Mouse (Mus musculus): Measurements from ENCODE around the gene Zdhhc17. TPM values are rescaled to one million over a fixed set of nuclear protein-coding genes. Genes with fewer than 3 reads are reported as not detected.

Gene Zdhhc17
- total RNA-seq, 2 experiments from 2014 or later, result 87.8 to 89.5 TPM

DNA sequence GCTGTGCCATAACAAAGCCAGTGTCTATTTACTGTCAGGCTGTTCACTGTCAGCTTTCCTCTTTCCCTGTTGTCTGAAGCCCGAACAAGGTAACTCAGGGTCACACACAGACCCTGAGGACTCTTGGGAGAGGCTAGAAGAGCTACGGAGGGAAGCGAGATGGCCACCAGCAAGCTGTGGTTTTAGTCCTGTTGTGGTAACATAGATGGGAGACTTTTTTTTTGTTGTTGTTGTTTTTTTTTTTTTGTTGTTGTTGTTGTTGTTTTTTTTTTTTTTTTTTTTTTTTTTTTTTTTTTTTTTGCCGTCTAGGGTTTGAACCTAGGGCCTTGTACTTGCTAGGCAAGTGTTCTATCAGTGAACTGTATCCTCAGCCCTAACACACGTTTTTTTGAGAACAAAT, 76.4 kb downstream of the Zdhhc17 start:
- intact Hi-C loops (cut with DNase I), result no loop called here
- no peak for DNase-seq (ENCODE audit: low spot score in 2 of 2)

DNA sequence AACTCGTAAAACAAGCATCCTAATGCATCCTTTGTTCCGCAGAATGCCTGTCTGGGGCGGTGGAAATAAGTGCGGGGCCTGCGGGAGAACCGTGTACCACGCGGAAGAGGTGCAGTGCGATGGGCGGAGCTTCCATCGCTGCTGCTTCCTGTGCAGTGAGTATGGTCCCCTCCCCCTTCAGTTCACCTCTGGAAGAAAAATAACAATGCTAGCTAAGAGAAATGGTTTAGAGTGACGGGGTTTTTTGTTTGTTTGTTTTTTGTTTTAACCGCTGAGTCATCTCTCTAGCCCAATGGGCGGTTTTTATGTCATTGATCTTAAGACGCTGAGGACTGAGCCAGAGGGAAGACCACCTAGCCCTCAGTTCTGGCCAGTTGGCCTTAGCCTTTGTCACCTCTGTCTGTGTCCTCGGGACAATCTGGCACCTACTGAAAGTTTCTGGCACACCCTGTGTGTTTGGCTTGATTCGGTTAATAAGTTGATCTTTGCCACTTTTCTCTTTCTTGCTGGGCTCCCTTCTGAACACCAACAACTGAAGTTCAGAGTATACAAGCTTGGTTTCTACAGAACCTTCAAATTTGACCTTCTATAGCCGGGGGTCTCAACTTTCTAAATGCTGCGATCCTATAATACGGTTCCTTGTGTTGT, 77.9 kb downstream of the Zdhhc17 start:
- intact Hi-C loops (cut with DNase I), result no loop called here
- DNase-seq (ENCODE audit: low spot score in 2 of 2), result peak in 1 of 2 experiments; percentile 31

- intact Hi-C loops (cut with DNase I), result no loop called here
- DNase-seq (ENCODE audit: low spot score in 2 of 2), result peak in 1 of 2 experiments; percentile 42
Observed at GRCm38 (mm10) chr10:110931161-110931912, 78.6 kb downstream of the Zdhhc17 start.

DNA sequence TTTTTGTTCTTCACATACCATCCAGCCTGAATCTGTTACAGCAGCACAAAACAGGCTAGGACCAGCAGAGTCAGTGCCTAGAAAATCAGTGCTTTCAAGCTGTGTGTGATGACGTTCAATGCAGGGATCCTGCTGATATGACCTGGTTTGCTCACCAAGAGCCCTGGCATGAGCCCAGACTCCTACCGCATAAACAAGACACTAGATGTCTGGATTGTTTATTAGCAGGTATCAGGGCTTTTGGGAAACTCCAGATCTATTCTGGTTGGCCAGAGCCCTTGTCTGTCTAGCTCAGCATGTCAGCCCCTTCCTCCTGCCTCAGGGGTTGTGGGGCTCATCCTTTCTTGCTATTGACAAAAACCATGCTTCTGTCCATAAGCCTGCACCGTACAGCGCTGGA, 80.2 kb downstream of the Zdhhc17 start:
- intact Hi-C loops (cut with DNase I), result no loop called here
- DNase-seq (ENCODE audit: low spot score in 2 of 2), result no peak

GRCm38 (mm10) chr10:110927491-110927890, 82.4 kb downstream of the Zdhhc17 start:
- intact Hi-C loops (cut with DNase I), result no loop called here
- DNase-seq (ENCODE audit: low spot score in 2 of 2), result peak in 1 of 2 experiments; percentile 39

DNA sequence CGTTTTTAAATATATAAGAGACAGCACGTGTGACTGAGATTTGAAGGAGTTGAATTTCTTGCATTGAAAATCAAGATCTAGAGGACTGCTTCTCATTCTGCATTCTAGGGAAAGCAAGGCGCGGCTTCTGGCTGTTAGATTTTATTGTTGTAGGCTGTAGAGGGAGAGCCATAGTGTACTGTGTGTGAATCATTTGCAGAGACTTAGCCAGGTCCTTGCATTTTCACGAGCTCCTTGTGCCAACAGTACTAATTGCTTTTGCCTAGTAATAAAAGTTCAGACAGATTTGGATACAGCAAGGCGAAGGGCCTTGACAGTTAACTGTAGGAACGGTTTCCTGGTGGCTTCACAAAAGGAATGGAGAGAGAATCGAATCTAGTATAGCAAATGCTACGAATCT, 87.3 kb downstream of the Zdhhc17 start:
- DNase-seq (ENCODE audit: low spot score in 2 of 2), result no peak
- intact Hi-C loops (cut with DNase I), result no loop called here

- DNase-seq (ENCODE audit: low spot score in 2 of 2), result no peak
- intact Hi-C loops (cut with DNase I), result no loop called here
Observed at GRCm38 (mm10) chr10:110921890-110922289, 88.0 kb downstream of the Zdhhc17 start.

DNA sequence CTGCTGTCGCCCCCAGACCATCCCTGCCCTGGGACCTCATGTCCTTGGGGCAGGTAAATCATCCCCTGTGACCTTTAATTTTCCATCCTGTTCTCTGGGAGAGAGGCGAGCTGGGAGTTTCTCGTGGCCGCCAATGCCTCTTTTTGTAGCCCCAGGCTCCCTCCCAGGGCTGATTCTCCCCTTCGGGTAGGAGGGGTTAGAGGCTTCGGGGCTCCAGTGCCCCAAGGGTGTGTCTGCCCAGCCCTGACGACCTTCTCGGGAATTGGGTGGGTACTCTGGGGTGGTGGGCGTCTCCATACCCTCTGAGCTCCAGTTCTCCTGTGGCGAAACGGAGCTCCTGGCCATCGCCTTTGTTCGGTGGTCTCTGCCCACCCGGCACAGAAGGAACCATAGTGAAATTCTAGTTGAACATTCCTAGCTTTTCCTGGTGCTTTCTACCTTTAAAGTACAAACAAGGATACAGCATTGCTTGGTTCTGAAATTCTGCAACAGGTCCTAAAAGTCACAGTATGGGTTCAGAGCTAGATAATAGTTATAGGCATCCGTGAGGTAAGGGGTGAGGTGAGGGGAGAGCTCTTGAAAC, 89.5 kb downstream of the Zdhhc17 start:
- no peak for DNase-seq (ENCODE audit: low spot score in 2 of 2)
- intact Hi-C loops (cut with DNase I), result no loop called here

DNA sequence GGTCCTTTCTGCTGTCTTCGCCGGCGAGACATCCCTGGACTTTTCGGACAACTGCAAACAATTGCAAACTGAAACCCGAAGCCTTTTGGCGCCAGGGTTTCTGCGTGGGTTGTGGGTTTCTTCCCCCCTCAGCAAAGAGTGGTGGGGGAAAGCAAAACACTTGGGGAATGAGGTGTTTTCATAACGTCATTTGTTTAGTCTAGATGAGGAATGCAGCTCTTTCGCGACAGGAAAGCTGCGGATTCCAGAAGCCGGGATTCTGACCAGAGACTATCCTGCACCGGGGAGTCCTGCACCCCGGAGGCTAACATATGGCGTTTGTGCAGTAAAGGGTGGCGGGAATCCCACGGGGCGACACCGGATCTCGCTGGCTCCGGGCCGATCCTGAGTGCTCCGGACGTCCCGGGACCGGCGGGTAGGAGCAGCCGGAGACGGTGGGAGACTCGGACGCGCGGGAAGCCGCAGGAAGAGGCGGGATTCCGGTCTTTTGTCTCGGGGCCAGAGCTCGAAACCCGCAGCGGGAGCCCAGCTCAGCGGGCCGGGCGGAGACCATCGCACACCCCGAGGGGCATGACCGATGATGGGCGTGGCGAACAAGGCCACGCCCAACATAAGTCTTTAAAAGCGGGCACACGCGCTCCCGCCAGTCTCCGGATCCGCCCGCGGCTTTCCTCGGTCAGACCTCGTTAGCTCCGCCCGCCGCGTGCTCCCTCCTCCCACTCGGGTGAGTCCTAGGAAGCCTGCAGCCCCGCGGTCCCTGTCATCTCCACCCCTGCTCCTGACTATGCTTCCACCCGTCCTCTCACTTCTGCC, 90.2 kb downstream of the Zdhhc17 start, which contains the start of gene Csrp2:
Gene Csrp2 (plus strand): TSS at position 259 of the 813 bp plus-strand sequence.
- peak; percentile 58 to 72 for DNase-seq (ENCODE audit: low spot score in 2 of 2)
- intact Hi-C loops (cut with DNase I), result no loop called here

DNA sequence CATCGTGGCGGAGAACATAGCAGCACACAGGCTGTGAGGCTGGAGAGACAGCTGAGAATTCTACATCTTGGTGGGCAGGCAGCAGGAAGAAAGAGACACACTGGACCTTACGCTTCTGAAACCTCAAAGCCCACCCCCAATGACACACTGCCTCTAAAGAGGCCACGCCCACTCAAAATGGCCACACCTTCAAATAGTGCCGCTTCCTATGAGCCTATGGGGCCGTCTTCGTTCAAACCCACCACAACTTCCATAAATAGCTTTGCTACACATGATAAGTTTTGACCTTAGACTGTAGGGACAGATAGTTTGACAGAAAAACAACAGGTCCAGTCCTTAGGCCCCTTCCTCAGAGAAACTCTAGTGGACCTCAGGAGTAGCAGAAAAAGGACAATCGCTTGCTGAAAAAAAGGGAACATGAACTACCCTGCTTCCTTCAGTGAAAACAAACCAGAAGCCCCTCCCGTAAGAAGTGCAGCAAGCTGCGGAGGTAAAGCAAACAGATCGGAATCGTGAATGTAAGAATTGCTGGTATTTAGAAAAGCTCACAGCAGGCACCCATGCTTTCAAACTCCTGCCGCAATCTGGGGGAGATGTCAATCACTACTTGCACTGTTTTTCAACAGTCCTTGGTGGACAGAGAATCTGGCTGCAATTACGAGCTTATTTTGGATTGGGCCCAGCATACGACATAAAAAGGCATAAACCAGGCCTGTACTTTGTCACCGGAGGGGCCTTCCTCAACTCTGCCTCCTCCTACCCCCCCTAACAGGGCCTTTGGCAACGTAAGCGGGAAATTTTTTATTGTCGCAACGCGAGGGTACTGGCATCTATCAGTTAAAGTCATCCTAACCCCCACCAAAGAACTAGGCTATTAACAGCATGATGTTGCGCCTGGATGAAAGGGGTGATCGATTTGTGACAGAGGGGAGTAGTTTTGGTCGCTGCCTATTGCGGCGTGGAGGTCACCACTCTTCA, 91.2 kb downstream of the Zdhhc17 start:
- intact Hi-C loops (cut with DNase I), result no loop called here
- DNase-seq (ENCODE audit: low spot score in 2 of 2), result no peak

GRCm38 (mm10) chr10:110917521-110917920, 92.4 kb downstream of the Zdhhc17 start:
- intact Hi-C loops (cut with DNase I), result no loop called here

GRCm38 (mm10) chr10:110916666-110917344, 93.1 kb downstream of the Zdhhc17 start:
- DNase-seq (ENCODE audit: low spot score in 2 of 2), result no peak
- intact Hi-C loops (cut with DNase I), result no loop called here

More at GRCm38 (mm10) chr10:110917521-110917920, 92.4 kb downstream of the Zdhhc17 start:
- DNase-seq (ENCODE audit: low spot score in 2 of 2), result no peak

DNA sequence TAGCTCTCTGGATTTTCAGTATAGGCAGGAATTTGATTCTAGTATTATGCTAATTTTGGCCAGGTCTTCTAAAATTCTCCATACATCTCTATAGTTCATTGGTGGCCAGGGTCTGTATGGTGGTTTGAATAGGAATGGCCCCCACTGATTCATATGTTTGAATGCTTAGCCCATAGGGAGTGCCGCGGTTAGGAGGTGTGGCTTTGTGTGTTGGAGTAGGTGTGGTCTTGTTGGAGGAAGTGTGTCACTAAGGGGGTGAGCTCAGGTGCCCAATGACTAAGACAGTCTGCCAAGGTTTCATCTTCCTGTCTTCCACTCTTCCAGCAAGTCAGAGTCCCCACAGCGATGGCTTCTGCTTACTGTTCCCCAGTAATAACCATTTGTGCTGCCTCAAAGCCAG, 106.1 kb downstream of the Zdhhc17 start:
- intact Hi-C loops (cut with DNase I), result no loop called here

GRCm38 (mm10) chr10:110899744-110900501, 110.0 kb downstream of the Zdhhc17 start:
- no peak for DNase-seq (ENCODE audit: low spot score in 2 of 2)
- intact Hi-C loops (cut with DNase I), result no loop called here

More for the DNA sequence above, 106.1 kb downstream of the Zdhhc17 start:
- DNase-seq (ENCODE audit: low spot score in 2 of 2), result no peak
